Mouse (Mus musculus): ENCODE measurements around the gene Zfp280d.

DNA sequence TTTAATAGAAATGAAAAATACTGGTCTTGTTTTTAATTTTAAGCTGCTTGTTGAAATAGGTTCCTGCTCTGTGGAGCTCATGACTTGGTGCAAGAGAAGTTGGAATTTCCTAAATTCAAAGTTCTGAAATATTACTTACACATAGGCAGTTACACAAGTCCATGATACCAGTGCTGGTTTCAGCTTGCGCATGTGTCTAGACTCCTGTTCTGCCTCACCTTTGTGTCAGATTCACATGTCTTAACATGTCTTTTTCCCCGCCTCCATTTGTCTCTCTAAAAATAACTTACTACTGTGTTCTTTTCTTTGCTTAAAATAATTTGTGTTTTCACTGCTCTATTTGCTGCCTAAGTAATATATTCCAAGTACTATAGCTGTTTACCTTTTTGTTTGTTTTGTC is 64.5 kb downstream of the Zfp280d start:
- TF ChIP-seq POLR2A (IDR thresholded peaks at IDR 0.05; ENCODE audit: low read depth, low read length) (no peak), CTCF (IDR thresholded peaks at IDR 0.05; ENCODE audit: borderline replicate concordance, insufficient read depth, low read length) (no peak)

Measured in embryonic fibroblast, embryonic 13.5 days (primary cell).